Mouse (Mus musculus) hindbrain, embryonic 16.5 days (tissue): Measurements from ENCODE around the gene R3hdm2. TPM values are rescaled to one million over a fixed set of nuclear protein-coding genes. Genes with fewer than 3 reads are reported as not detected.

Source experiments
- ATAC-seq: fragments of 200-750 bp; cut with Nextera tagmentation; 2 replicates; pipeline ENCODE4 v1.8.0; 2017; ENCODE audit warnings: moderate TSS enrichment, moderate library complexity
- H3K27ac ChIP-seq: fragments of 300-500 bp; sonication (generic); 2 replicates; pipeline ENCODE4 v1.5.1; 2014; ENCODE audit warnings: low read depth, mild to moderate bottlenecking, control low read depth, low read length, moderate library complexity
- H3K27me3 ChIP-seq: fragments of 300-500 bp; sonication (generic); replicated peaks from 2 replicates; pipeline ENCODE4 v1.6.1; 2014; ENCODE audit warnings: low read length; ENCODE audit not compliant: control insufficient read depth, insufficient read depth
- H3K36me3 ChIP-seq: fragments of 300-500 bp; sonication (generic); 2 replicates; pipeline ENCODE4 v1.6.1; 2014; ENCODE audit warnings: mild to moderate bottlenecking, low read length, moderate library complexity, mixed read lengths; ENCODE audit not compliant: control insufficient read depth, insufficient read depth
- H3K4me1 ChIP-seq: fragments of 300-500 bp; sonication (generic); 2 replicates; pipeline ENCODE4 v1.6.1; 2014; ENCODE audit warnings: low read depth, low read length; ENCODE audit not compliant: control insufficient read depth, insufficient read depth
- H3K4me2 ChIP-seq: fragments of 300-500 bp; sonication (generic); 2 replicates; pipeline ENCODE4 v1.6.1; 2014; ENCODE audit warnings: mild to moderate bottlenecking, low read length, control low read depth, moderate library complexity
- H3K4me3 ChIP-seq: fragments of 300-500 bp; sonication (generic); 2 replicates; pipeline ENCODE4 v1.5.1; 2014; ENCODE audit warnings: mild to moderate bottlenecking, low read length, control low read depth, moderate library complexity
- H3K9ac ChIP-seq: fragments of 300-500 bp; sonication (generic); 2 replicates; pipeline ENCODE4 v1.6.1; 2014; ENCODE audit warnings: low read depth, mild to moderate bottlenecking, control low read depth, low read length, moderate library complexity
- H3K9me3 ChIP-seq: fragments of 300-500 bp; sonication (generic); 2 replicates; pipeline ENCODE4 v1.6.1; 2014; ENCODE audit warnings: mild to moderate bottlenecking, low read length, moderate library complexity; ENCODE audit not compliant: control insufficient read depth
- WGBS: fragments of 180-500 bp; shearing (Covaris S2); extraction: QIAGEN DNeasy Blood & Tissue Kit; methylation state at CpG from one replicate; pipeline ENCODE4 v1.1.7; 2014; 5-methylcytosine and 5-hydroxymethylcytosine counted together
- polyA plus RNA-seq: library from polyadenylated mRNA; unstranded; fragments of >200 nt; fragmentation: Nextera tagmentation; extraction: Ambion mirVana; gene quantifications from 2 replicates; pipeline ENCODE4 v1.2.1, GENCODE M21; 2015

Gene R3hdm2
- polyA plus RNA-seq, 1 experiment from 2014 or later, result 34.0 TPM

DNA sequence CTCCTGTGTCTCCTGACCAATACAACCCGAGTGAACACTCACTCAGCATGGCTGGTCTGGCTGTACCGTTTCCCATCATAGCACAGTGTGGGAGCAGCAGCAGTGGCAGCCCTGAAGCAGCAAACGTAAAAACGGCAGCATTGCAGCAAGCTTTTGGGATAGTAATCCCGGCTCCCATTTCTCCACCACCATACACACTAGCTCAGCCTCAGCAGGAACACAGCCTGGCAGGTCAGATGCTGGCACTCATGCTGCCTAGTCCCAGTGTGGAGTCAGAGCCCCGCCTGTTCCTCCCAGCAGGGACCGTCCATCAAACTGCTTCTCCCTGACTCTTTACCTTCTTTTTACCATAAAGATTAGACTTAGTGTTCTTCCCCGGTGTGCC is 111.0 kb downstream of the R3hdm2 start:
- 43% methylated on average over 8 of the region's 8 CpGs for WGBS

DNA sequence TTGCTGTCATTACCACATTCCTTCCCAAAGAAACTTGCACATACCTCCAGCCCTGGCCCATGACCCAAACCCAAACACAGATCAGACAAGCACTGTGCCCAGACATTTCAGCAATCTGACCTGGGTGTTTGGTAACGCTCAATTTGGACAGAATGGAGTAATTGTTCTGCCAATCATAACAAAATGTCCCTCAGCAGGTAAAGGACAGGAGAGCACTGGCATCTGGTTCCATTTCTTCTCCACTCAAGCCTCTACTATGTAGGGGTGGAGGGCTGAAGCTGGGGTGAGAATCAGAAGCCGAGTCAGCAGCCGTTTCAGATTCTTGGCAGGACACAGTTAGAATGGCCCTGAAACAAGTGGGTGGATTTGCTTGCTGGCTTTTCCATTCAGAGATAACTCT is 112.0 kb downstream of the R3hdm2 start:
- Histone ChIP-seq H3K27me3 (no peaks in the 10 kb centered on the region), H3K9me3 (no peaks in the 10 kb centered on the region), H3K27ac (no peak overlapping the region), H3K4me1 (peaks cover 15% of the 10 kb centered on the region), H3K4me3 (no peak overlapping the region), H3K4me2 (no peak overlapping the region), H3K36me3 (peaks cover 29% of the 10 kb centered on the region), H3K9ac (no peak overlapping the region)
- no peak for ATAC-seq
- 75% methylated on average over 3 of the region's 3 CpGs for WGBS

More for the DNA sequence above, 111.0 kb downstream of the R3hdm2 start:
- peak; percentile 50 for ATAC-seq
- H3K27me3 ChIP-seq, result no peaks in the 10 kb centered on the region
- H3K9me3 ChIP-seq, result no peaks in the 10 kb centered on the region
- peak overlapping the region; percentile 76 for H3K27ac ChIP-seq
- peak overlapping the region; percentile 4 for H3K9ac ChIP-seq
- H3K4me1 ChIP-seq, result peaks cover 15% of the 10 kb centered on the region
- peaks cover 21% of the 10 kb centered on the region for H3K36me3 ChIP-seq
- no peak overlapping the region for H3K4me3 ChIP-seq
- H3K4me2 ChIP-seq, result no peak overlapping the region

DNA sequence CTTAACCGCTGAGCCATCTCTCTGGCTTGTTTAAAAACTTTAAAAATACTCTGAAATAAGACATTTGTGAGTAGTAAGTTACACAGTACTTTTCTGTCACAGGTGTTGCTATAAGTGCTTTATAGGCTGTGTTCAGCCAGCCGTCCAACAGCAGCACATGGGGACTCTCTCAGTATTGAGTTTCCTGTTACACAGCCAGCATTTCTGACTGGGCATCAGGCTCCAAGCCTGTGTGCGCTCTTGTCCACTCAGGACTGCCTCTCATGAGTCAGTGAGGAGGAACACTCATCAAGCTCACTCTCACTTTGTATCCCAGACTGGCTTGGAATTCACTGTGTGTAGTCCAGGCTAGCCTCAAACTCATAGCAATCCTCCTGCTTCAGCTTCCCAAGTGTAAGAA is 116.0 kb downstream of the R3hdm2 start:
- Histone ChIP-seq H3K9ac (no peak overlapping the region), H3K27ac (no peak overlapping the region), H3K36me3 (peaks cover 41% of the 10 kb centered on the region), H3K4me3 (no peak overlapping the region), H3K4me1 (peaks cover under 1% of the 10 kb centered on the region), H3K4me2 (no peak overlapping the region), H3K9me3 (no peaks in the 10 kb centered on the region), H3K27me3 (no peaks in the 10 kb centered on the region)
- WGBS, result 97% methylated on average over 3 of the region's 3 CpGs
- no peak for ATAC-seq

DNA sequence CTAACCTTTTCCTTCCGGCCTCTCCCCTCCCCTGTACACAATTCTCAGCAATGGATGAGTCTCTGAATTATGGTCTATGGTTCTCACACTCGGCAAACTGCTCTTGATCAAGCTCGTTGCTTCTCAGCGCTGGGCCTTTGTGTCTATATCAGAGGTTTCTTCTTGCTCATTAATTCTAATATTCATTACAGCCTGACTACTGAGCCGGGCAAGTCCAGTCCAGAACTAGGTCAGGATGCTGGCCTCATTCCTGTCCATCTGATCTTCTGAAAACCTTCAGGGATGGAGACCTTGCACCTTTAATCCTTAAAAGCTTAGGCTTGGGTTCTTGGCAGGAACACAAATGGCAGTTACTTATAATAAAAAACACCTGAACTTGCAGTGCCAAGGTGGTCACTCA is 119.4 kb downstream of the R3hdm2 start:
- no peak overlapping the region for H3K4me3 ChIP-seq
- H3K27ac ChIP-seq, result no peak overlapping the region
- H3K4me2 ChIP-seq, result no peak overlapping the region
- WGBS, result 81% methylated on average over 5 of the region's 5 CpGs
- H3K4me1 ChIP-seq, result no peaks in the 10 kb centered on the region
- H3K36me3 ChIP-seq, result peaks cover 34% of the 10 kb centered on the region
- no peaks in the 10 kb centered on the region for H3K9me3 ChIP-seq
- ATAC-seq, result no peak
- no peaks in the 10 kb centered on the region for H3K27me3 ChIP-seq
- no peak overlapping the region for H3K9ac ChIP-seq

DNA sequence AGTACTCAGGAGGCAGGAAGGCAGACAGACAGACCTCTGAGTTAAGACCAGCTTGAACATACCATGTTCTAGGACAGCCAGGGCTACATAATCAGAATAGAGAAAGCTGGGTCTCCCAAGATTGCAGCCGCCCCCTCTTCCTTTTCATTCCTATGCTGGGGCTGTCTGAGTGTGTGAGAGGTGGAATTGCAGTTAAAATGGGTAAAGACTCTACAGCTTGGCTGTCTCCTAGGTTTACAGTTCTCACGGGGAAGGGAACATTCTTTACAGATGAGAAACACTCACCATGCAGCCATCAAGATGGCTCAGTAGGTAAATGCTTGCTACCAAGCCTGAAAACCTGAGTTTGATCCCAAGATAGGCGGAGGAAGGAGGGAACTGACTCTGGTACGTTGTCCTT is 119.9 kb downstream of the R3hdm2 start:
- H3K27ac ChIP-seq, result no peak overlapping the region
- H3K36me3 ChIP-seq, result peaks cover 28% of the 10 kb centered on the region
- no peaks in the 10 kb centered on the region for H3K9me3 ChIP-seq
- WGBS, result 91% methylated on average over 4 of the region's 4 CpGs
- no peaks in the 10 kb centered on the region for H3K4me1 ChIP-seq
- no peaks in the 10 kb centered on the region for H3K27me3 ChIP-seq
- no peak for ATAC-seq
- H3K4me2 ChIP-seq, result no peak overlapping the region
- H3K4me3 ChIP-seq, result no peak overlapping the region
- no peak overlapping the region for H3K9ac ChIP-seq

DNA sequence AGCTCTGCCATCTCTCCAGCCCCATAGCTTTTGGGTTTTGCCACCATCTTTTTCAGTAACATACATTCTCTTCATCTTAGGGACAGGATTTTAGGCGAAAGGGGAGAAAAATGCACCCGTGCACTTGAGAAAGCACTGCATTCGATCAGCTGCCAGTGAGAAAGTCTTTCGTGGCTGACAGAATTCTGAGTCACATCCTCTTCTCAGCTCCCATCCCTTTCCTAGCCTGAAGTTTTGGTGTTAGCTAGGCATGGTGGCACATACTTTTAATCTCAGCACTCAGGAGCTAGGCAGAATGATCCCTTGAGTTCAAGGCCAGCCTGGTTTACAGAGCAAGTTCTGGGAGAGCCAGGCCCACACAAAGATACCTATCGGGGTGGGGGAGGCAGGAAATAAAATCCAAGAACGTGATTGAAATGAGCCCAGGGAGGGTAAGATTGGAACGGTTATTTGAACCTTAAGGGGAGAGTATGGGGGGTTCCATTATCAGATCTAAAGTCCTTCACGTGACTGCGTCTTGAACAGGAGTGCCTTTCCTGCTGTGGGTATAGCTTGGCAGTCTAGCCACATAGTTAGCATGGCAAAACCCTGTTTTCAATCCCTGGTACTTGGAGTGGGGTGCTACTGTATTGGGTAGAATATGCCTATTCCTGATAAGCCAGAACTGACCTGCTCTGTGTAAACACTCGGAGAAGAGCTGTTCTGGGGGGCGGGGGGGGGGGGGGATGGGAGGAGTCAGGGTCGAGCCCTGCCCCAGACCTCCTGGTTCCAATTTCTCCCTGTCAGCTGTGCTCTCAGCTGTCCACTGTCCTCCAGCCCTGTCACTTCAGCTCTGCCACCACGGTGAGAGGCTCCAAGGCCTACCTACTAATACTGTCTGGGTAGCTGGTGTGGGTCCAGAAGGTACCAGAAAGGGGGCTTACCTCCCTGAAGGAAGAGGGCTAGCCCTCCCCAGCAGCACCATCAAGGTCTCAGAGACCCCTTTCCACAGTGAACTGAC is 121.1 kb downstream of the R3hdm2 start, which contains the start of gene Stac3:
Gene Stac3 (plus strand): TSS at position 793 of the 1,000 bp plus-strand sequence.
- no peaks in the 10 kb centered on the region for H3K4me1 ChIP-seq
- H3K9ac ChIP-seq, result no peak within 1 kb of the TSS
- H3K27ac ChIP-seq, result no peak within 1 kb of the TSS
- H3K9me3 ChIP-seq, result no peaks in the 10 kb centered on the region
- WGBS, result 84% methylated on average over 12 of the region's 13 CpGs
- peaks cover 21% of the 10 kb centered on the region for H3K36me3 ChIP-seq
- H3K4me2 ChIP-seq, result no peak within 1 kb of the TSS
- no peaks in the 10 kb centered on the region for H3K27me3 ChIP-seq
- no peak within 1 kb of the TSS for H3K4me3 ChIP-seq
- no peak for ATAC-seq

DNA sequence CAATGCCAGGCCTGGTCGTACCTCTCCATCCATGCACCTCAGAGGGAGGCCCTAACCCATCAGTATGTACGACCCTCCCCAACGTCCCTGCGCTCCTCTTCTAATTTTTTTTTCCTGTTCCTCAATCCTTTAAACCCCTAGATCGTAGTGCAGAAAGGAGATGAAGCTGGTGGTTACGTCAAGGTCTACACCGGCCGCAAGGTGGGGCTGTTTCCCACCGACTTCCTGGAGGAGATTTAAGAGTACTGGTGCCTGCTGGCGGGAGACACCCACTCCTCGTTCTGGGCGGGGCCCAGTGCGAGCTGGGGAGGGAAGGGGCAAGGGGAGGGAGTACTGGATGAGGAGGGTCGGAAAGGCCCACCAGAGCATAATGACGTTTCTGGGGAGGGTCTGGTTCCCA is 128.1 kb downstream of the R3hdm2 start:
- no peaks in the 10 kb centered on the region for H3K27me3 ChIP-seq
- ATAC-seq, result no peak
- peak overlapping the region; percentile 38; the same call in 1 of the 2 replicates for H3K4me3 ChIP-seq
- peak overlapping the region; percentile 47 for H3K9ac ChIP-seq
- peak overlapping the region; percentile 98 for H3K27ac ChIP-seq
- peaks cover 52% of the 10 kb centered on the region for H3K4me1 ChIP-seq
- no peaks in the 10 kb centered on the region for H3K36me3 ChIP-seq
- 3% methylated on average over 15 of the region's 15 CpGs for WGBS
- H3K4me2 ChIP-seq, result peak overlapping the region; percentile 90
- H3K9me3 ChIP-seq, result no peaks in the 10 kb centered on the region

DNA sequence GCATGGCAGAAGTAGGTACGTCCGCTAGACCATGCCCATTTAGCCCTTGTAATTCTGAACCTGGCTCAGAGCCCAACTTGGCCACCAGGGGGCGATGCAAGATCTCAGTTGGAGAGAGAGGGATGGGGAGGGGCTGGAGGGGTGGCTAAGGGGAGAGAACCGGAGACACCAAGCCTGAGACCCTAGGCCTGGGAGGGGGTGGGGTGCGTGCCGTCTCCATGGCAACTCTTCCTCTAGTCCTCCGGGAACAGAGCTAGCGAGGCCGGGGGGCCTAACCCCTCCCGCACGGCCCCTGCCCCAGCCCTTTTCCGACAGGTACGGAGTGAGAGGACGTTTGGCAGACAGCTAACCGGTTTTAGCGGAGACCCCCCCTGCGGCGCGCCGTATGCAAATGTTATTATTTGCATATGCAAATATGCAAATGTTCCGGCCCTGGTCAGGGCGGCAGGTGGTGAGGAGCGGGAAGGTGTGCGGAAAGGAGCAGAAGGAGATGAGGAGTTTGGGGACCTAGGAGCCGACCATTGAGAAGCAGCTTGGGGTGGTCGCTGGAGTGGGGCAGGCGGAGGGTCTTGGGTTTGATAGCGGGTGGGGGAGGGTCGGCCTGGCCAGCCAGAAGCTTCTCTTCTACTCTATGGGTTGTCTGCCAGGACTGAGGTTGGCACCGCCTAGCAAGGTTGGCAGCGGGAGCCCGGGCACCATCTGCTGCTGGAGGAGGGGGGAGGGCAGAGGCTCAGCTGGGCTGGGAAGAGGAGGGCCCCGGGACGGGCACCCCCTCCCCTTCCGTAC is 129.1 kb downstream of the R3hdm2 start:
- Histone ChIP-seq H3K4me1 (peaks cover 62% of the 10 kb centered on the region), H3K9me3 (no peaks in the 10 kb centered on the region), H3K9ac (peak overlapping the region; percentile 58), H3K27me3 (no peaks in the 10 kb centered on the region), H3K36me3 (no peaks in the 10 kb centered on the region), H3K4me3 (peak overlapping the region; percentile 38), H3K4me2 (peak overlapping the region; percentile 90), H3K27ac (peak overlapping the region; percentile 98)
- under 1% methylated on average over 35 of the region's 35 CpGs for WGBS
- ATAC-seq, result peak; percentile 70
